Mouse (Mus musculus): ENCODE measurements around the gene Jmjd6.

The Jmjd6 gene

GRCm38 (mm10) chr11:116801106-116801505 is 42.1 kb downstream of the Jmjd6 start:
- DNase-seq = no peak

GRCm38 (mm10) chr11:116799364-116799763 is 43.9 kb downstream of the Jmjd6 start:
- no peak for DNase-seq

Data from B cell, adult 2 months (primary cell).